Mouse (Mus musculus) embryo, embryonic 11.5 days (tissue): ENCODE results near the gene Gm9844.
"Not testable (repeated sequence)": the region's sequence is repeated elsewhere in the genome, so short reads cannot be mapped to it uniquely, and the experiment has no call there.

Experiments
- DNase-seq: peaks from one replicate; pipeline ENCODE4 v3.0.0-alpha.2; 2012; ENCODE audit warnings: low read depth, low spot score

Gene Gm9844

GRCm38 (mm10) chr7:24861913-24862312 is at the start of gene Gm9844:
Gene Gm9844 (plus strand): TSS chr7:24862213.
- no peak for DNase-seq

GRCm38 (mm10) chr7:24817502-24817901 is 44.5 kb upstream of the Gm9844 start:
- peak; percentile 67 for DNase-seq

- DNase-seq = no peak
These were observed 37.6 kb upstream of the Gm9844 start for GRCm38 (mm10) chr7:24824452-24824851.

GRCm38 (mm10) chr7:24827181-24827580 is 34.8 kb upstream of the Gm9844 start:
- DNase-seq = no peak

GRCm38 (mm10) chr7:24838732-24839409 is 23.1 kb upstream of the Gm9844 start:
- DNase-seq = not testable (repeated sequence)

GRCm38 (mm10) chr7:24839410-24839808 is 22.6 kb upstream of the Gm9844 start:
- DNase-seq = no peak

- DNase-seq = no peak
These were observed 21.7 kb upstream of the Gm9844 start for GRCm38 (mm10) chr7:24840331-24840730.

- no peak for DNase-seq
These were observed 21.0 kb upstream of the Gm9844 start for GRCm38 (mm10) chr7:24841009-24841408.

GRCm38 (mm10) chr7:24844144-24844543 is 17.9 kb upstream of the Gm9844 start:
- no peak for DNase-seq

- no peak for DNase-seq
These were observed 16.8 kb upstream of the Gm9844 start for GRCm38 (mm10) chr7:24845181-24845580.

GRCm38 (mm10) chr7:24845713-24846112 is 16.3 kb upstream of the Gm9844 start:
- DNase-seq = no peak

- DNase-seq = not testable (repeated sequence)
These were observed 15.4 kb upstream of the Gm9844 start for GRCm38 (mm10) chr7:24846576-24846975.

GRCm38 (mm10) chr7:24850162-24850561 is 11.9 kb upstream of the Gm9844 start:
- no peak for DNase-seq

- no peak for DNase-seq
These were observed 11.1 kb upstream of the Gm9844 start for GRCm38 (mm10) chr7:24850899-24851303.

GRCm38 (mm10) chr7:24851596-24852325 is 10.3 kb upstream of the Gm9844 start:
- DNase-seq = no peak

- DNase-seq = no peak
These were observed 9.3 kb upstream of the Gm9844 start for GRCm38 (mm10) chr7:24852557-24853232.

GRCm38 (mm10) chr7:24853233-24853563 is 8.8 kb upstream of the Gm9844 start:
- DNase-seq = no peak

GRCm38 (mm10) chr7:24853695-24854094 is 8.3 kb upstream of the Gm9844 start:
- DNase-seq = no peak

- no peak for DNase-seq
These were observed 5.4 kb upstream of the Gm9844 start for GRCm38 (mm10) chr7:24856460-24857120.

GRCm38 (mm10) chr7:24859234-24859633 is 2.8 kb upstream of the Gm9844 start:
- no peak for DNase-seq

GRCm38 (mm10) chr7:24862853-24863252 is 840 bp downstream of the Gm9844 start:
- no peak for DNase-seq

GRCm38 (mm10) chr7:24864156-24864555 is 2.1 kb downstream of the Gm9844 start:
- DNase-seq = no peak
